Mouse (Mus musculus) spleen, adult 2 months (tissue): ENCODE measurements around the gene Gm14226. TPM values are rescaled to one million over a fixed set of nuclear protein-coding genes. Genes with fewer than 3 reads are reported as not detected.

Experiments used
- DNase-seq, 2 experiments: peaks; one replicate each; pipeline versions ENCODE4 v3.0.0 to v3.0.0-alpha.2; 2012 to 2021; ENCODE audit warnings: low spot score in 2 of 2, low read depth in 1 of 2
- H3K27ac ChIP-seq: fragments of 200-500 bp; 2 replicates; pipeline ENCODE4 v1.5.1; 2012; ENCODE audit warnings: low read length, inconsistent platforms; ENCODE audit not compliant: insufficient read depth
- H3K27me3 ChIP-seq: fragments of 200-500 bp; 2 replicates; pipeline ENCODE4 v1.6.1; 2012; ENCODE audit warnings: mild to moderate bottlenecking, moderate library complexity, low read length, inconsistent platforms; ENCODE audit not compliant: control insufficient read depth, insufficient read depth
- H3K36me3 ChIP-seq: fragments of 200-500 bp; 2 replicates; pipeline ENCODE4 v1.6.1; 2012; ENCODE audit warnings: mild to moderate bottlenecking, low read length, inconsistent platforms; ENCODE audit not compliant: control insufficient read depth, insufficient read depth
- H3K4me1 ChIP-seq: fragments of 200-500 bp; 2 replicates; pipeline ENCODE4 v1.6.1; 2011; ENCODE audit warnings: inconsistent platforms; ENCODE audit not compliant: control insufficient read depth, insufficient read depth, insufficient read length
- H3K4me3 ChIP-seq: fragments of 200-500 bp; 2 replicates; pipeline ENCODE4 v1.5.1; 2011; ENCODE audit warnings: mild to moderate bottlenecking, inconsistent platforms; ENCODE audit not compliant: insufficient read depth, insufficient read length; ENCODE audit errors: extremely low read depth
- CTCF ChIP-seq: fragments of 200-500 bp; IDR thresholded peaks from 2 replicates; pipeline ENCODE4 v1.5.1; 2011; ENCODE audit warnings: mild to moderate bottlenecking, inconsistent platforms; ENCODE audit not compliant: insufficient read depth, insufficient read length, insufficient replicate concordance; ENCODE audit errors: extremely low read depth
- POLR2A ChIP-seq: fragments of 200-500 bp; IDR thresholded peaks from 2 replicates; pipeline ENCODE4 v1.6.1; 2011; ENCODE audit warnings: low read depth, low read length, inconsistent platforms
- WGBS: fragments of 180-500 bp; shearing (Covaris S2); methylation state at CpG from one replicate; pipeline ENCODE4 v1.1.7; 2018; 5-methylcytosine and 5-hydroxymethylcytosine counted together
- polyA plus RNA-seq: library from polyadenylated mRNA; depleted of rRNA; stranded (reverse); fragments of >200 nt; gene quantifications from 2 replicates; pipeline ENCODE4 v1.2.3, GENCODE M21; 2012

Gene Gm14226
- polyA plus RNA-seq, 1 experiment = 3.2 TPM

DNA sequence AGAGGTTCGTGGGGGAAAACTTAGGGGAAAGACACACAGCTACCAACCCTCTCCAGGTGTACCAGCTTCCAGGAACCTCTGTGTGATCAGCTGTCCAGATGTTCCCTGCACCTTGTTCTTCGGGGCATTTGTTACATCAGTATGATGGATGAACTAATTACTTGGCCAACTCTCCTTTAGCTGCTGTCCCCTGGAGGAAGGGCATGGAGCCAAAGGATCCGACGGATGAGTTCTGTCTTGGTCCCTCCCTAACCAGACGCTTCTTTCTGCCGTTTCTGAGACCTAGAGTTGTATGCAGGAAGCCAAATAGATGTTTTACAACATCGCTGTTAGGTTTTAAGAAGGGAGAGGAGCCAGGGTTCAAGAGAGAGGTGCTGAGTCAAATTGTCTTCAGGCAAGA lies 12.8 kb downstream of the Gm14226 start:
- 78% methylated on average over 7 of the region's 7 CpGs for WGBS
- TF ChIP-seq POLR2A (no peak), CTCF (no peak)
- Histone ChIP-seq H3K36me3 (no peaks in the 10 kb centered on the region), H3K4me1 (no peaks in the 10 kb centered on the region), H3K27me3 (no peaks in the 10 kb centered on the region), H3K27ac (no peak overlapping the region), H3K4me3 (no peak overlapping the region)
- no peak for DNase-seq

DNA sequence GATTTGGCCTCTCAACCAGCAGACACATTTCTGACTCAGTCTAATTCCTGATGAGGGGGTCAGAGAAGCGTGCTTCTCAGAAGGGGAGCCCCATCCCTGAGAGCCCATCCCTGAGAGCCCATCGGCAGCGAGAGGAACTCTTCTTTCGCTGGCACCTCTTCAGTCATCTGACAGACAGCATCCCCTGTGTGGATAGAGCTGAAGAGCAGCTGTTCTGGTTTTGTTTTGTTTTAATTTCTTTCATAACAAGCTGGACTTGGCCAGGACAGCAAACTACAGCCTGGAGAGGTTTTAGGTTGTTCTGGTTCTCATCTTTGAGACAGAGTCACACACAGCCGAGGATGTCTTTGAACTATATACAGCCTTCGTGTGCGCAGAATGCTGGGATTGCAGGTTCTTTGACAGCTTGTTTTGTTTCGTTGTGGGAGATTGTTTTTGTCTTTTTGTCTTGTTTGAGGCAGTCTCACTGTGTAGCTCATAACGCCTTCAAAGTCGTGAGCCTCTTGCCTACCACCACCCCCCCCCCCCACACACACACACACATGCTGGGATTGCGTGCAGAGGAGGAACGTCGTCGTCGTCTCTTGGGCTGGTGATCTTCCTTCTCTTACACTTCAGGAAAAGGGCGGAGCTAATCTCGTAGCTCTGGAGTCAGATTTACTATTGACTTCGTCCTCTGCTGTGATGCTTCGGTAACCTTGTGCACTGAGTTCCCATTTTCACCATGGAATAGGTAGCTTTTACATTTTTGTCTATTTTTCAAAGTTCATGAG lies 15.1 kb downstream of the Gm14226 start:
- no peaks in the 10 kb centered on the region for H3K27me3 ChIP-seq
- no peaks in the 10 kb centered on the region for H3K4me1 ChIP-seq
- no peak overlapping the region for H3K4me3 ChIP-seq
- WGBS = 33% methylated on average over 19 of the region's 19 CpGs
- no peak for DNase-seq
- no peak overlapping the region for H3K27ac ChIP-seq
- H3K36me3 ChIP-seq = no peaks in the 10 kb centered on the region
- TF ChIP-seq POLR2A = no peak
- no peak for TF ChIP-seq CTCF

- Histone ChIP-seq H3K4me3 (no peak overlapping the region), H3K27ac (no peak overlapping the region), H3K4me1 (no peaks in the 10 kb centered on the region), H3K36me3 (no peaks in the 10 kb centered on the region), H3K27me3 (no peaks in the 10 kb centered on the region)
- no peak for TF ChIP-seq POLR2A
- no peak for TF ChIP-seq CTCF
- DNase-seq = no peak
- WGBS = 88% methylated on average over 4 of the region's 4 CpGs
Measured at GRCm38 (mm10) chr2:155039956-155040355, 21.9 kb downstream of the Gm14226 start.

GRCm38 (mm10) chr2:155044542-155044941 lies 26.5 kb downstream of the Gm14226 start:
- Histone ChIP-seq H3K4me1 (no peaks in the 10 kb centered on the region; the same call in 1 of the 2 replicates), H3K36me3 (no peaks in the 10 kb centered on the region), H3K4me3 (no peak overlapping the region), H3K27ac (no peak overlapping the region), H3K27me3 (no peaks in the 10 kb centered on the region)
- TF ChIP-seq CTCF = no peak
- no peak for TF ChIP-seq POLR2A
- 70% methylated on average over 3 of the region's 3 CpGs for WGBS
- no peak for DNase-seq

- no peak overlapping the region for H3K4me3 ChIP-seq
Measured at GRCm38 (mm10) chr2:155045075-155045474, 27.0 kb downstream of the Gm14226 start.

DNA sequence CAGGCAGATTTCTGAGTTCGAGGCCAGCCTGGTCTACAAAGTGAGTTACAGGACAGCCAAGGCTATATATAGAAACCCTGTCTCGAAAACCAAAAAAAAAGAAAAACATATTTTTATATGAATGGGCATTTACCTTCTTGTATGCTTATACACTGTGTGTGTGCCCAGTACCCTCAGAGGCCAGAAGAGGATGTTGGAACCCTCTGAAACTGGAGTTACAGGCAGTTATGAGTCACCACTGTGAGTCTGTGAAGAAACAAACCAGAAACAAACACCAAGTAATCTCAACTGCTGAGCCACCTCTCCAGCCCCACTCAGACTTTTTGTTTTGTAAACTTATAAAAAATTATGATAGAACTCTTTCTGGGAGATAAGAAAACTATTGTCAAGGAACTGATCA lies 28.7 kb downstream of the Gm14226 start:
- Histone ChIP-seq H3K27ac (no peak overlapping the region), H3K4me1 (peaks cover 7% of the 10 kb centered on the region; the same call in 1 of the 2 replicates), H3K36me3 (no peaks in the 10 kb centered on the region), H3K27me3 (no peaks in the 10 kb centered on the region), H3K4me3 (no peak overlapping the region)
- no peak for DNase-seq
- TF ChIP-seq POLR2A (no peak), CTCF (no peak)
- WGBS = 72% methylated on average over 2 of the region's 2 CpGs

More at GRCm38 (mm10) chr2:155045075-155045474, 27.0 kb downstream of the Gm14226 start:
- Histone ChIP-seq H3K4me1 (peaks cover under 1% of the 10 kb centered on the region; the same call in 1 of the 2 replicates), H3K27me3 (no peaks in the 10 kb centered on the region), H3K27ac (no peak overlapping the region), H3K36me3 (no peaks in the 10 kb centered on the region)
- 67% methylated on average over 3 of the region's 3 CpGs for WGBS
- no peak for DNase-seq
- no peak for TF ChIP-seq CTCF
- TF ChIP-seq POLR2A = no peak

- 78% methylated on average over 7 of the region's 7 CpGs for WGBS
- Histone ChIP-seq H3K27me3 (no peaks in the 10 kb centered on the region), H3K36me3 (no peaks in the 10 kb centered on the region), H3K27ac (no peak overlapping the region), H3K4me1 (peaks cover 7% of the 10 kb centered on the region; the same call in 1 of the 2 replicates), H3K4me3 (no peak overlapping the region)
- TF ChIP-seq CTCF = no peak
- no peak for DNase-seq
Measured at GRCm38 (mm10) chr2:155047452-155048178, 29.5 kb downstream of the Gm14226 start.
